Mouse (Mus musculus) right cerebral cortex, postnatal 36 days (tissue): ENCODE measurements around the gene Tmem25.

Source experiments
- DNase-seq, 2 experiments: peaks; one replicate each; pipeline ENCODE4 v3.0.0; 2022; ENCODE audit warnings: low spot score in 2 of 2, mixed read lengths in 1 of 2

Tmem25 gene

GRCm38 (mm10) chr9:44799102-44799957 lies at the start of gene Tmem25:
TSS of gene Tmem25 (minus strand) at chr9:44799307.
- DNase-seq, result peak; percentile 83 to 92

- no peak for DNase-seq
Observed at GRCm38 (mm10) chr9:44847446-44847845, 48.3 kb upstream of the Tmem25 start.

GRCm38 (mm10) chr9:44841241-44841640 lies 42.1 kb upstream of the Tmem25 start:
- DNase-seq, result no peak

- peak in 1 of 2 experiments; percentile 35 for DNase-seq
Observed at GRCm38 (mm10) chr9:44836439-44836838, 37.3 kb upstream of the Tmem25 start.

GRCm38 (mm10) chr9:44832356-44832755 lies 33.2 kb upstream of the Tmem25 start:
- DNase-seq, result no peak

GRCm38 (mm10) chr9:44830506-44830905 lies 31.4 kb upstream of the Tmem25 start:
- DNase-seq, result no peak

- DNase-seq, result peak; percentile 30 to 51
Observed at GRCm38 (mm10) chr9:44828944-44829343, 29.8 kb upstream of the Tmem25 start.

- DNase-seq, result no peak
Observed at GRCm38 (mm10) chr9:44826660-44827059, 27.6 kb upstream of the Tmem25 start.

- no peak for DNase-seq
Observed at GRCm38 (mm10) chr9:44819920-44820827, 21.1 kb upstream of the Tmem25 start.

- DNase-seq, result no peak
Observed at GRCm38 (mm10) chr9:44817522-44817921, 18.4 kb upstream of the Tmem25 start.

- DNase-seq, result no peak
Observed at GRCm38 (mm10) chr9:44814179-44814578, 15.1 kb upstream of the Tmem25 start.

- DNase-seq, result no peak
Observed at GRCm38 (mm10) chr9:44810316-44810715, 11.2 kb upstream of the Tmem25 start.

- no peak for DNase-seq
Observed at GRCm38 (mm10) chr9:44807778-44808177, 8.7 kb upstream of the Tmem25 start.

- no peak for DNase-seq
Observed at GRCm38 (mm10) chr9:44807141-44807540, 8.0 kb upstream of the Tmem25 start.

- no peak for DNase-seq
Observed at GRCm38 (mm10) chr9:44805536-44805935, 6.4 kb upstream of the Tmem25 start.

GRCm38 (mm10) chr9:44804678-44805077 lies 5.6 kb upstream of the Tmem25 start:
- DNase-seq, result no peak

GRCm38 (mm10) chr9:44802808-44803450 lies 3.8 kb upstream of the Tmem25 start, which contains the start of gene Ttc36:
TSS of gene Ttc36 (minus strand) at chr9:44803072.
- DNase-seq, result no peak

GRCm38 (mm10) chr9:44801669-44802068 lies 2.6 kb upstream of the Tmem25 start:
- no peak for DNase-seq

- no peak for DNase-seq
Observed at GRCm38 (mm10) chr9:44799958-44800324, 834 bp upstream of the Tmem25 start.

GRCm38 (mm10) chr9:44798298-44798697 lies 809 bp downstream of the Tmem25 start:
- DNase-seq, result no peak

GRCm38 (mm10) chr9:44792842-44793241 lies 6.3 kb downstream of the Tmem25 start:
- no peak for DNase-seq
